Mouse (Mus musculus) heart, adult 10 weeks (tissue): Measurements from ENCODE around the gene Mlxip. TPM values are rescaled to one million over a fixed set of nuclear protein-coding genes. Genes with fewer than 3 reads are reported as not detected.

ENCODE experiments used
- polyA plus RNA-seq: library from polyadenylated mRNA; stranded (reverse); fragments of 350-450 nt; fragmentation: Illumina TruSeq; extraction: RNeasy Lipid Tissue Mini Kit (QIAGEN cat#74804); gene quantifications from one replicate; pipeline ENCODE4 v1.2.3, GENCODE M21; 2014; ENCODE audit warnings: low read depth, low replicate concordance

The Mlxip gene
- 27.8 TPM for polyA plus RNA-seq

DNA sequence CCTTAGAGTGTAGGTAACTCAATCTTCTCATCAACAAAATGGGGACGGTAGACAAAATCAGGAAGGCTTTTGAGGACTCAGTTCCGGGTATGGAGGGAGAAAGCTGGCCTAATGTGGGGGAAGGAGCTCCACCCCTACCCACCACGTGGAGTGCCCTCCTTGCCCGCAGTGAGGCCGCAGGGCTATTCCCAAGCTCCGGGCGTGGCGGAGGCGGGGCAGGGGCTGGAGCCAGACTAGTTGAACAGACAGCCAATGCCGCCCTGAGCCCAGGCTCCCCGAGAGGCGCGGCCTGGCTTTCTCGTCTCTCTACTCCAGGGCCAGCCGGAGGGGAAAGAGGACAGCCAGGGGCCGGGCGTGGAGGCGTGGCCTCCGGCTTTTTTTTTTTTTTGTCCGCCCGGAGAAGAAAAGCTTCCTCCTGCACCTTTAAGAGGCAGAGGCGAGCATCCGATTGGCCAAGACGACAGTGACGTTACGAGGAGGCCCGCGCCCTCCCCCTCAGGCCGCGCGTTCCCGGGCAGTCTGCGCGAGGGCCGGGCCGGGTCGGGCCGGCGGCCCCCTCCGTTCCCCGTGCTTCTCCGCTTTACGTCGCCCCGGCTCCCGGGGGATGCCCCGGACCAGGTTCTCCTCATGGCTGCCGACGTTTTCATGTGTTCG is at the start of gene Mlxip:
Gene Mlxip, plus strand, starts transcription at position 496 of the 654 bp plus-strand sequence.

DNA sequence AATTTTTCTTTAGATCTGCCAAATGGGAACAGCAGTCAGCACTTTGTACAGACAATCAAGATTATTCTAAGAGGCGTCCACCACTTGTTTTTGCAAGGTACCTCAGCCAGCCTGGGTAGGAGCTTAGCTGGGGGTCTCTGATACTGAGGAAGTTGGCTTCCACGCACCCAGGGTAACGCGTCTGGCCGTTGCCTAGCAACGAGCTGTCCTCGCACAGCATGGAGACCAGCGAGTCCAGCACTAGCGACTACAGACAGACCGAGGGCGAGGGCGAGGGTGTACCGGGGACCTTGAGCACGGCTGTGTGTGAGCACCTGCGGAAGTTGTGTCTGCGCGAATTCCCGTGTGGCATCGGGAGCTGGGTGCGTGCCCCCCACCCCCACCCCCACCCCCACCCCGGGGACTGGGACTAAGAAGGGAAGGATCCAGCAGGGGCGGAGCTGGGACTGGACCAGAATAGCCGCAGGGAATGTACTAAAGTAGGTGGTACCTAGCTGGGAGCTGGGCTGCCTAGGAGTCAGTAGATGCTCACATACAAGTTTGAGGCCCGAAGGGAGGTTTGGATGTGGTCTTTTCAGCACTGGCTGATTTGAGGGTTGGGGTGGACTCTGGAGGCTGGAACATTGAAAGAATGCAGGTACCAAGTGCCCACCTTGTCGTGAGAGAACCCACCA is 94.7 kb downstream of the Mlxip start, which contains the start of the genes Lrrc43 and Il31:
Gene Lrrc43, plus strand, starts transcription at position 194 of the 674 bp plus-strand sequence.
Gene Il31, minus strand, starts transcription at position 378 of the 674 bp plus-strand sequence.

Other genes starting within 250 kb of the Mlxip start
- 15.9 TPM for gene Psmd9, start 225.4 kb upstream of the Mlxip start, polyA plus RNA-seq
- 1.4 TPM for gene Hpd, start 212.1 kb upstream of the Mlxip start, polyA plus RNA-seq
- 2.1 TPM for gene Wdr66, start 142.7 kb upstream of the Mlxip start, polyA plus RNA-seq
- 9.8 TPM for gene Bcl7a, start 51.0 kb upstream of the Mlxip start, polyA plus RNA-seq
- not detected for gene Lrrc43, start 94.5 kb downstream of the Mlxip start, polyA plus RNA-seq
- not detected for gene Il31, start 94.7 kb downstream of the Mlxip start, polyA plus RNA-seq
- gene B3gnt4, start 115.7 kb downstream of the Mlxip start, polyA plus RNA-seq: not detected
- 101 TPM for gene Diablo, start 129.4 kb downstream of the Mlxip start, polyA plus RNA-seq
- gene Gm49027, start 130.7 kb downstream of the Mlxip start, polyA plus RNA-seq: not detected
- 24.9 TPM for gene Vps33a, start 178.2 kb downstream of the Mlxip start, polyA plus RNA-seq